Mouse (Mus musculus): ENCODE results near the gene Smad3. TPM values are rescaled to one million over a fixed set of nuclear protein-coding genes. Genes with fewer than 3 reads are reported as not detected.

The Smad3 gene
- polyA plus RNA-seq, 1 experiment from 2014 or later: 8.7 TPM

DNA sequence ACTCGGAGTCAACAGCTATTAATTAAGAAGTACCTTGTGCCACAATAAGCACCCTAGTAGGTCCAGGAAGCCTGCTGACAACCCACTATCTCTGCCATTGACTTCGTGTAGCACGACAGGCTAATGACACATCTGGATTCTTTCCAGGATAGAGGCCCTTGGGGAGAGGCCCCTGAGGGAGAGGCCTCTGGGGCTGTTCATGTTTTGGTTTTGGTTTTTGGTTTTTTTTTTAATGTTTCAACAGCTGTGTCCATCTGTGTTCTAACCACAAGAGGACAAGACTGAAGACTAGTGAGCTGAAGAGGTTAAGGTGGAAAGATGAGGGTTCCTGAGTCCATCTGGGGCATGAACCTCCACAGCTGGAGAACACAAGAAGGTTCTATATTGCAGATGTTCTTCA is 15.5 kb downstream of the Smad3 start:
- ATAC-seq (ENCODE audit: low FRiP score): no peak
- Histone ChIP-seq H3K27me3 (replicated peaks) (no peaks in the 10 kb centered on the region), H3K4me1 (peaks cover 63% of the 10 kb centered on the region), H3K9me3 (replicated peaks) (no peaks in the 10 kb centered on the region), H3K4me2 (no peak overlapping the region), H3K36me3 (no peaks in the 10 kb centered on the region), H3K4me3 (replicated peaks) (no peak overlapping the region), H3K27ac (replicated peaks) (no peak overlapping the region), H3K9ac (replicated peaks) (no peak overlapping the region)
- WGBS: 45% methylated on average over 3 of the region's 3 CpGs

DNA sequence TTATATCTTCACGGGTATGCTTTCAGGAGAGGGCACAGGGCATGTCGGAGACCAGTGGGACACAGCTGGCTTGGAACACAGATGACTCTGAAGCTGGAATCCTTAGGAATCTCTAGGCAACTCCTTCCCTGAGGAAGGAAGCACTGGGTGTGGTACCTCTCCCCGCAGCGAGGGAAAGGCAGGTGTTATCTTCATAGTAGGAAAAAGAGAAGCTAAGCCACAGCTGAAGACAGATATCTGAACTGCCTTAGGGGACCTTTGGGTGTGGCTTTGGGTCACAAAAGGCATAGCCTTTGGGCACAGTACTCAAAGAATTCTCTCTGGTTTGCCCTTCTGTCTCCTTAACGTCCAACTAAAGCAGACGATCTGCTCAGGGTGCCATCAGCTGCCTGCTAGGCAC is 16.0 kb downstream of the Smad3 start:
- ATAC-seq (ENCODE audit: low FRiP score): no peak
- Histone ChIP-seq H3K27me3 (replicated peaks) (no peaks in the 10 kb centered on the region), H3K4me1 (peaks cover 63% of the 10 kb centered on the region), H3K9me3 (replicated peaks) (no peaks in the 10 kb centered on the region), H3K36me3 (no peaks in the 10 kb centered on the region), H3K4me3 (replicated peaks) (no peak overlapping the region), H3K27ac (replicated peaks) (no peak overlapping the region), H3K9ac (replicated peaks) (no peak overlapping the region), H3K4me2 (no peak overlapping the region)
- 74% methylated on average over 6 of the region's 6 CpGs for WGBS

DNA sequence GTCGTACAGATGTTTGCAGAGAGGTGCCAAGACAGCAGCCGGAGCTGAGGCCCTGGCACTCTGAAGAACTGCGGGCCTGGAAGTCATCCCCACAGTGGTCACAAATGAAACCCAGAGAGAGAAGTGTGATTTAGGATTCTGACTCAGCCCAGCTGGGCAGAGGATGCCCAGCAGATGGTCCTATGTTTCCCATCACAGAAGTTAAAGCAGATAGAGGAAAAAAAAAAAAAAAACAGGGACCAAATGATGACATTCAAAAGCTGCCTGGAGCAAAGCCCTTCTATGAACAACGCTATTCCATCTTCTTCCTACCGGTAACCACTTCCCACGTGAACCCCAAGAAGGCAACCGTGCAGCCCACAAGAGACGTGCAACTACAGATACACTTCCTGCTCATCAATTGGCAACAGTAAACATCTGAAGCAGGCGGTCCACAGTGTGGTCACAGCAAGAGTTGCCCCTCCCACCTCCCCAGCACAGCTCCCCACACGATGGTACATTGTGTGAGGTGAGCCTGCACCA is 17.4 kb downstream of the Smad3 start:
- Histone ChIP-seq H3K27ac (replicated peaks) (no peak overlapping the region), H3K27me3 (replicated peaks) (no peaks in the 10 kb centered on the region), H3K9me3 (replicated peaks) (no peaks in the 10 kb centered on the region), H3K4me3 (replicated peaks) (no peak overlapping the region), H3K4me1 (peaks cover 55% of the 10 kb centered on the region), H3K9ac (replicated peaks) (no peak overlapping the region), H3K36me3 (no peaks in the 10 kb centered on the region), H3K4me2 (no peak overlapping the region)
- ATAC-seq (ENCODE audit: low FRiP score): no peak
- 75% methylated on average over 10 of the region's 10 CpGs for WGBS

DNA sequence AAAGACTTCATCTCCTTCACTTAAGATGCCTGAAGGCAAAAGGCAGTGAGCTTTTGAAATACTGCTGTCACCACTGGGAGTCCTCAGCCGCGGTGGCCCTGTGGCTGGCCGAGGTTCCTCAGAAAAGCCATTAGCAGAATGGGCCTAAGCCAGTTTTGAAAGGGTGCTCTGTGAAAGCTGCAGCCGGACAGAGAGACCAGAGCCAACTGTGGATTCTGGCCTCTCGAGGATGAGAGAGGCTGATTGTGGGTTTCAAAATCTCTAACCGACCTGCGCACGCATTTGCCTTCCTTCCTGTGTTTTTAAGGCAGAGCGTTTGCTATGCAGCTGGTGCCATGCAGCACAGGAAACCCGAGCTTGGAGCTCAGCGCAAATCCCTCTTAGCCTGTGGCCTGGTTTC is 19.0 kb downstream of the Smad3 start:
- H3K9me3 ChIP-seq (replicated peaks): no peaks in the 10 kb centered on the region
- H3K4me1 ChIP-seq: peaks cover 50% of the 10 kb centered on the region
- no peaks in the 10 kb centered on the region for H3K27me3 ChIP-seq (replicated peaks)
- H3K4me3 ChIP-seq (replicated peaks): no peak overlapping the region
- ATAC-seq (ENCODE audit: low FRiP score): no peak
- H3K9ac ChIP-seq (replicated peaks): no peak overlapping the region
- H3K4me2 ChIP-seq: no peak overlapping the region
- no peak overlapping the region for H3K27ac ChIP-seq (replicated peaks)
- 73% methylated on average over 11 of the region's 11 CpGs for WGBS
- H3K36me3 ChIP-seq: no peaks in the 10 kb centered on the region

DNA sequence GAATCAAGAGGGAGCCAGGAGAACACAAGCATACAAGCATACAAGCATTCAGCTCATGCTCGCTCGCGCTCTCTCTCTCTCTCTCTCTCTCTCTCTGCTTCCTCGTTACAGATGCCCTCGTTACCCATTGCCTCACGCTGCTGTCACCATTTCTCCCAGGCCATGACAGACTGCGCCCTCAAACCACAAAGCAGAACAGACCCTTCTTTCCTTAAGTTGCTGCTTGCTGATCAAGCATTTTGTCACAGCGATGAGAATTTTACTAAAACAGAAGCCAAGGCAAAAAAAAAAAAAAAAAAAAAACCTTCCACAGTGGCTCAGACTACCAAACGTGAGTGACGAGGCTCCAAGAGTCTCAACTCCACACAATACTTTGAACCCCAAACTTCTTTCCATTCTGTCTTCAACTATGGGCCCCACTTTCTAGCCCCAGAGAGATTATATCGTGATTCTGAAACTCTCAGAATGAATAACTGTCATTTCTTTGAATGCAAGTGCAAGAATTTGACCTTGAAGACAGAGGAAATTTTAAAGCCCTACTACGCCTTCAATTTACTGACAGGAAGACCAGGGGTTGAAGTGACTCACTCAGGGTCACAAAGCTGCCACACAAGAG is 19.6 kb downstream of the Smad3 start:
- Histone ChIP-seq H3K4me3 (replicated peaks) (no peak overlapping the region), H3K27ac (replicated peaks) (no peak overlapping the region), H3K36me3 (no peaks in the 10 kb centered on the region), H3K27me3 (replicated peaks) (no peaks in the 10 kb centered on the region), H3K9me3 (replicated peaks) (no peaks in the 10 kb centered on the region), H3K4me1 (peaks cover 44% of the 10 kb centered on the region), H3K9ac (replicated peaks) (no peak overlapping the region), H3K4me2 (no peak overlapping the region)
- WGBS: 79% methylated on average over 12 of the region's 12 CpGs
- no peak for ATAC-seq (ENCODE audit: low FRiP score)

DNA sequence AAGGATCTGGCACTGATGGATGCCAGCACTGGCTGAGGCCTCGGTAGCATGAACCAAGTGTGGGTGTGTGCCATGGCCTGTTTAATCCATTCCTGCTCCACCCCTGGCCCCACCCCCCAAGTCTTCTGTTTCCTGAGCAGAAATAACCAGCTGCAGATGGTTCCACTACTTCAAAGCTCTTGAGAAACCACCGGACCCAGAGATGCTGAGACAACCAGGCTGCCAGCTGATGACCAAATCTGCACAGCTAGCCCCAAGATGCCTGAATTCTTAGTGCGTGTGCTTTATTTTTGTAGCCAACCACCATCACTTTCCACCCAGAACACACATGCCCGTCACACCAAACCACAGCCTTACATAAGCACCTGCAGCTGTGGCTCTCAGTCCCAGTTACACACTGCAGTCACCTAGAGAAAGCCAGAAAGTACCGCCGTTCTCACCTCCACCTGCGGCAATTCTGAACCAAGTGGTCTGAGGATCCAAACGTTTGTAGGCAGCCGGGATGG is 20.3 kb downstream of the Smad3 start:
- Histone ChIP-seq H3K9ac (replicated peaks) (no peak overlapping the region), H3K4me3 (replicated peaks) (no peak overlapping the region), H3K27ac (replicated peaks) (no peak overlapping the region), H3K4me1 (peaks cover 37% of the 10 kb centered on the region), H3K36me3 (no peaks in the 10 kb centered on the region), H3K27me3 (replicated peaks) (no peaks in the 10 kb centered on the region), H3K4me2 (no peak overlapping the region), H3K9me3 (replicated peaks) (no peaks in the 10 kb centered on the region)
- 80% methylated on average over 9 of the region's 9 CpGs for WGBS
- no peak for ATAC-seq (ENCODE audit: low FRiP score)

DNA sequence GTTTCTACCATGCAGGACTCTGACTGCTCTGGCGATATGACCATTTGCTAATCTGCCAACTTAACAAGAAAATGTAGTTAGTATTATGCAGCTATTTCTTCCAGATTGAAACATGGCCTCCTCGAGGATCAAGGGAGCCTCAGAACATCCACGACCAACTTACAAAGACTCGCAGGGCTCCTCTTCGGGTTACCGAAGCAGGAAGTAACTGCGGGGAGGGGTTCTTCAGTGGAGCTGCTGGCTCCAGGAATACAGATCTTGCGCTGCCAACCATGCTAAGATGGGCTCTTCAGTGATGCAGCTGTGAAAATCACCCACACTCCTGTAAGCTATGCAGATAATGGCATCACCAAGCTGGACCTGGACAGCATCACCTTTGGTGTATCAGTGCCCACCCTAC is 23.5 kb downstream of the Smad3 start:
- H3K27ac ChIP-seq (replicated peaks): no peak overlapping the region
- H3K4me1 ChIP-seq: peaks cover 27% of the 10 kb centered on the region
- no peak overlapping the region for H3K9ac ChIP-seq (replicated peaks)
- no peaks in the 10 kb centered on the region for H3K36me3 ChIP-seq
- no peak for ATAC-seq (ENCODE audit: low FRiP score)
- no peak overlapping the region for H3K4me3 ChIP-seq (replicated peaks)
- H3K27me3 ChIP-seq (replicated peaks): no peaks in the 10 kb centered on the region
- WGBS: 83% methylated on average over 8 of the region's 8 CpGs
- no peaks in the 10 kb centered on the region for H3K9me3 ChIP-seq (replicated peaks)
- H3K4me2 ChIP-seq: no peak overlapping the region

DNA sequence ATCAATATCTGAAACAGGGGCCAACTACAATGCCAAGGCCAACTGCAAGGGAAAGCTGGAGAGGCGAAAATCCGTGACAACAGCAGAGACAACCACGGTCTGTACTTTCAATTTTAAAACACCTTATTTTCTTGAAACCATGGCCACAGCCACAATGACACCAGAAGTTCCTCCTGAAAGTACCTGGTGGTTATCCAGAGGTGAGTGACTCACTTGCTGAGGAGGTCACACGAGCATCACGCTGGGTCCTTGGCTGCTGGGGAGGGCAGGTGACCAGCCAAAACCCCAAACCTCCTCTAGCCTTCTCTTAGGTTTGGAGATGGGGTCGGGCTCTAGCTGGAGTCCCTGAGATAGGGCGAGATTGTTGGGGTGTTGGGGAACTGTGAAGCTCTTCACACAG is 25.1 kb downstream of the Smad3 start:
- ATAC-seq (ENCODE audit: low FRiP score): no peak

DNA sequence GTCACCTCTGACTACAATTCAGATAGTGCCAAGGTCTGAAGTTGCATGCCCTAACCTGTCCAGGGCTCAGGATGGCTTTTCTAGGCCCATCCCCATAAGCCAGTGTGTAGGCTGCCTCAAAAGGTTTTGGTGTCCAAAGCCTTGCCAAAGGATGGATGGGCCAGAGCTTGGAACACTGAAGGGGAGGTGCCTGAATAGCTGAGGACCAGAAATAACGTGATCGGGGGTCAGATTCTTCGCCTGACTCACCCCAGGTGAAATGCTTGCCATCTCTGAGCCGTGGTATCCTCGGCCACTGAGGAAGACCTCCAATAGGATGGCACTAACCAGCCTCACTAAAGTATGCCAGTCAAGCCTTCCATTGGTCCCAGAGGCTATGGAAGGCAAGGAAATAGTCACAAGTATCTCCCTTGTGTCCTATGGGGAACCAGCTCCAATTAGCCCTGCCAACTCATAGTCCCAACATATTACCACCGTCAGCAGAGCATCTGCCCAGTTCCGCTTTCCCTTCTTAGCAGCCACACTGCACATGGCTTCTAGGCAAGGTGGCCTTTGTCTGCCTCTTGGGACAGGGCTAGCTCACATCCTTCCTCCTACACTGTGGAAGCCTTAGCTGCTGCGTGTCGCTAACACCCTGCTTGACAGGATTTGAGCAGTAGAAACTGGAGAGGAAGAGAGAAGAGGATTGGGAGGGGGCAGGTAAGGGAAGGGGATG is 26.5 kb downstream of the Smad3 start:
- no peak overlapping the region for H3K4me2 ChIP-seq
- H3K4me1 ChIP-seq: peaks cover 20% of the 10 kb centered on the region
- no peak overlapping the region for H3K9ac ChIP-seq (replicated peaks)
- no peaks in the 10 kb centered on the region for H3K9me3 ChIP-seq (replicated peaks)
- no peak for ATAC-seq (ENCODE audit: low FRiP score)
- H3K27ac ChIP-seq (replicated peaks): no peak overlapping the region
- 78% methylated on average over 9 of the region's 9 CpGs for WGBS
- no peaks in the 10 kb centered on the region for H3K36me3 ChIP-seq
- H3K27me3 ChIP-seq (replicated peaks): no peaks in the 10 kb centered on the region
- no peak overlapping the region for H3K4me3 ChIP-seq (replicated peaks)

More for the DNA sequence above, 25.1 kb downstream of the Smad3 start:
- Histone ChIP-seq H3K4me1 (peaks cover 16% of the 10 kb centered on the region; the same call in 1 of the 2 replicates), H3K4me3 (replicated peaks) (no peak overlapping the region), H3K9me3 (replicated peaks) (no peaks in the 10 kb centered on the region), H3K4me2 (no peak overlapping the region), H3K36me3 (no peaks in the 10 kb centered on the region), H3K27me3 (replicated peaks) (no peaks in the 10 kb centered on the region), H3K9ac (replicated peaks) (no peak overlapping the region), H3K27ac (replicated peaks) (no peak overlapping the region)
- WGBS: 94% methylated on average over 7 of the region's 7 CpGs

DNA sequence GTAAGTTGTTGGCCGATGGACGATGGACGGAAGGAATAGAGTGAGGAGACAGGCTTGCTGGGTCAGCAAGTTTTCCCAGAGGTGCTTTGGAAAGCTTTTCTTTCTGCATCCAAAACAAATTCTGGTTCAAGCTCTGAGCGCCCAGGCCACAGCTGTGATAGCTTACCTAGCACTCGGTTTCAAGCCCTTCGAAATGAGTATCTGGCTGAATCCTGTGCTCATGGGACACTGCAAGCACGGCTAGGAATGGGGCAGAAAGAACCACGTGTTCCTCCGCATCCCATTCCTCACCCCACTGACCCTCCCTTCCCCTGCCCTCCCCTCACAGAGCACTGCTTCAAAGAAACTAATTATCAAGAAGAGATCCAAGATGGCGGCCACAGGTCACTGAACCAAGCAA is 28.8 kb downstream of the Smad3 start:
- 84% methylated on average over 10 of the region's 10 CpGs for WGBS
- Histone ChIP-seq H3K4me2 (no peak overlapping the region), H3K27ac (replicated peaks) (no peak overlapping the region), H3K27me3 (replicated peaks) (no peaks in the 10 kb centered on the region), H3K4me3 (replicated peaks) (no peak overlapping the region), H3K9ac (replicated peaks) (no peak overlapping the region), H3K36me3 (no peaks in the 10 kb centered on the region), H3K4me1 (peaks cover 23% of the 10 kb centered on the region), H3K9me3 (replicated peaks) (no peaks in the 10 kb centered on the region)
- no peak for ATAC-seq (ENCODE audit: low FRiP score)

DNA sequence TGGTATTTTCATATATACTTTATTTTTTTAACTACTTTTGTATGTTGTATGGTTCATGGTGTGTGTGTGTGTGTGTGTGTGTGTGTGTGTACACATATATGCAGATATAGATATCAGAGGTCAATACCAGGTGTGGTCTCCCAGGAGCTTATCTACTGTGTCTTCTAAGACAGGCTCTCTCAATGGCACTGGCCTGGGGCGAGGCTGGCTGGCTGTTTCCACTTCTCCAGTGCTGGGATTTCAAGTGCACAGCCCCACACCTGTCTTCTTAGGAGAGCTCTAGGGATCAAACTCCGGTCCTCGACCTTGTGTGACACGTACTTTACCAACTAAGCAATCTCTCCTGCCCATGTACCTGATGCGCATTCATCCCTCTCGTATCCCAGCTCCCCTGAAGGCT is 30.7 kb downstream of the Smad3 start:
- Histone ChIP-seq H3K4me2 (no peak overlapping the region), H3K27me3 (replicated peaks) (no peaks in the 10 kb centered on the region), H3K9me3 (replicated peaks) (no peaks in the 10 kb centered on the region), H3K27ac (replicated peaks) (no peak overlapping the region), H3K4me1 (peaks cover 23% of the 10 kb centered on the region), H3K4me3 (replicated peaks) (no peak overlapping the region), H3K36me3 (no peaks in the 10 kb centered on the region), H3K9ac (replicated peaks) (no peak overlapping the region)
- no peak for ATAC-seq (ENCODE audit: low FRiP score)
- 94% methylated on average over 6 of the region's 6 CpGs for WGBS

Data from neural tube, embryonic 15.5 days (tissue).